Mouse (Mus musculus): ENCODE results near the gene Sall2. TPM values are rescaled to one million over a fixed set of nuclear protein-coding genes. Genes with fewer than 3 reads are reported as not detected.

Gene Sall2
- polyA plus RNA-seq, 2 experiments from 2014 or later = 2.2 to 5.6 TPM

DNA sequence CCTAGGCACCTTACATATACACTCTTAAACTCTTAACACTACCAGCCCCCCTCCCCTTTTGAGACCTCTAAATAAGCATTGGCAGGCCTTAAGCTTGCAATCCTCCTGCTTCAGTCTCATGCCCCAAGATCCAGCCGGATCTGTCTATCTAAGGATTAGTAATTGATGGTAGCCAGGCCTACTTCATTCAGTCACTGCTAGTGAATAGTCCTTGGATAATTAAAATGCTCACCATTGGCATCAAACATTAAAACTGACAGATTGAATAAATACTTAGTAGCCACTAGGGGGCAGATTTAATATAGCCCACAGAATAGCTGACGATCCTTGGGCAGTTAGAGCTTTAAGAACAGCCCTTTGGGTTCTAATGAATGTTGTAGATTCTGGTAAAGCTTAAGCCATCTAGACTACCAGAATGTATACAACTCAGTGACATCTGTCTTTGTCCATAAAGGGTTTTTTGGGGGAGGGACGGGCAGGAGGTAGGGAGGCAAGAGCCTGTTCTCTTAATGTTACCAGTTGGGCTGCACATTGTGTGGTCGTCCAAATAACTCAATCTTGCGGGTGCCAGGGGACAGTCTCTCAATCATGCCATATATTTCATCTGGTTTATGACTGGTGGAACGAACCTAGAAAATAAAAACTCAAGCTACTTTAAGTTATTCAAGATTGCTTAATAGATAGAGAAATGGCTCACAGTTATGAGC, 32.9 kb downstream of the Sall2 start:
- peak; percentile 76 for ATAC-seq

DNA sequence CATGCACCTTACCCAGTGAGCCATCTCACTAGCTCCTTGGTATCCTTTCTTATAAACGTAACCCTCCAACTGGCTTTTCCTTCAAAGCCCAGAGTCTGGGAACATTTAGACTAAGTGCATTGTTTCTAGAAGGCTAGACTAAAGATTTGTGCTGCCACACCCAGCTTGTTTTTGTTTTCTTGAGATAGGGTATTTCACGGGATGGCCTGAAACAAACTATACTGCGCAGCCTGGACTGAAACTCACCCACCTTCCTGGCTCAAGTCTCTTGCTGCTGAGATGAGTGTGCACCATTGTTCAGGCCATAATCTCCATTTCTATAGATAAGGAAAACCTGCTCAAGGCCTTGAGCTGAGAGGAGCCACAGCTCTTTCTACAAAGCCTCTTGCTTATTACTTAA, 44.4 kb downstream of the Sall2 start:
- no peak for ATAC-seq

DNA sequence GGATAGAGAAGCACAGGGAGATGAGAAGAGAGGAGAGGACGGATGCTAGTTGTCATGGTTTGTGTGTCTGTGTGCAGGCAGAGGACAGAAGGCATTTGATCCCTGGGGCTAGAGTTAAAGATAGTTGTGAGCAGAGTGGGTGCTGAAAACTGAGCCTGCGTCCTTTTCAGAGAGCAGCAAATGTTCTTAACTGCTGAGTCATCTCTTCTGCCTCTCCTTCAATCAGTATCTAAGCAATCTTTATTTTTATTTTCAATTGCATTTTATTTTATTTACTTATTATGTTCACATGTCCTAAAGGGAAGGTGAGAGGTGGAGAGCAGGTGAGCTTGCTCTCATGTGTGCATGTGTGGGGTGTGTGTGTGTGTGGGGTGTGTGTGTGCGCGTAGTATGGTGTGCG, 44.9 kb downstream of the Sall2 start:
- ATAC-seq = no peak

DNA sequence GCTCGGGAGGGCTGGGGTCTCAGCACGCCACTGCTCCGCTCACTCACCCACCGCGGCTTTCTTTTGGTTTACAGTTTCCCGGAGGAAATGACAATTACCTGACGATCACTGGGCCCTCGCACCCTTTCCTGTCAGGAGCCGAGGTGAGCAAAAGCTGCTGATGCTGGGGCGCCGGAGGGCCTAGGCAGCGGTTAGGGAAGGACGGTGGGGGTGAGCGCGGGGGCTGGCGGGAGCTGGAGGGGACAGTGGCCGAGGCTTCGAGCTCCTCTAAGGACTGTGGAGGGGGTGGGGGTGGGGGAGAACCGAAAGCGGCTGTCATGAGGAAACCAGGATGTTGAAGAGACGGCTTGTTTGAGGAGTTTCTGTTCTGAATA, 48.8 kb downstream of the Sall2 start:
- ATAC-seq = no peak

DNA sequence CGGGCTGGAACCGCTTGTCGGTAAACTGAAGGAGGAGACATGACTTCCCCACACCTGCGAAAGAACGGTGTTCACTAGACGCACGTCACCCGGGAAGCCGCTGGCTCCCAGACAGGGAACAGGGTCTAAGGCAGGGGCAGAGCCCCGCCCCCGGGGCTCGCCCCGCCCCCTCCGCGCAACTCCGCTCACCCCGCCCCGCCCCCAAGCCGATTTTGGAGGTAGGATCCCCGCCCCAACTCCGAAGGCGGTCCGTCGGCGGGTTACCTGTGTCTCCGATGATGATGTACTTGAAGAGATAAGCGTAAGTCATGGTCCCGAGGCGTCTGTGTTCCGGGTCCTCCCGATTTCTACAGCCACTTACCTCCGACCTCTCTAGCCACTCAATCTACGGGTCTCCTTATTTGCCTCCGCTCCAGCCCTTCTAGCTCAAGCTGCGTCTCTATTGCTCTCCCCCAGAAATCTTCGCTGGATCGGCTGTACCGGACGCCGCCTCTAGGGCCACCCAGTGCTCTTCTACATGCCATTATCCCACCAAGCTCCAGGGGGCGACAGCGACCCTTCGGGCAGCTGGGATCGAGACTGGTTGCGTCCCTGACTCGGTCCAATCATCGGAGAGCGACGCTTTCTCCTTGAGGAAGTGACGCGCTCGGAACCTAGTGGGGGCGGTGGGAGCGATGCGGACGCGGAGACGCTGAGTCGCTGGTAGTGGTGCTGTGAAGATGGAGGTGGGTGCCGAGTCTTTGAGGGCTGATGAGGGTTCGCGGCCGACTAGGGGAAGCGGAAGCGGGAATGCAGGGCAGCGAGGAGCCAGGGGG, 49.4 kb downstream of the Sall2 start, which contains the start of the genes Tox4 and Rab2b:
Gene Tox4 (plus strand): TSS at position 215 of the 815 bp plus-strand sequence.
Gene Rab2b (minus strand): TSS at position 614 of the 815 bp plus-strand sequence.
- peak; percentile 94 for ATAC-seq

DNA sequence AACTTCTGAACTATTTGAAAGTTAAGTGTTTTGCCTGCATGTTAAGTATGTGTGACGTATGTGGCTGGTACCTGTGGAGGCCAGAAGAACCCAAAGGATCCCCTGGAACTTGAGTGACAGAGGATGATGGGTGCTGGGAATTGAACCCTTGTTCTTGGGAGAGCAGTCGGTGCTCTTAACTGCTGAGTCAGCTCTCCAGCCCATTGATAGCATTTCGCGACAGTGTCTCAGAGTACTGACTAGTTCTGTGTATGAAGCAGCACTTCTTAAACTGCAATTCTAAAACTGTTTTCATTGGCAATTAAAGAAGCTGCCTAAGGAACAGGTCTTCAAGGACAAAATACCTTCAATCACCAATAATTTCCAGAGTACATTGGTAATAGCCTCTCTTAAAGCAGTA, 51.4 kb downstream of the Sall2 start:
- ATAC-seq = no peak

DNA sequence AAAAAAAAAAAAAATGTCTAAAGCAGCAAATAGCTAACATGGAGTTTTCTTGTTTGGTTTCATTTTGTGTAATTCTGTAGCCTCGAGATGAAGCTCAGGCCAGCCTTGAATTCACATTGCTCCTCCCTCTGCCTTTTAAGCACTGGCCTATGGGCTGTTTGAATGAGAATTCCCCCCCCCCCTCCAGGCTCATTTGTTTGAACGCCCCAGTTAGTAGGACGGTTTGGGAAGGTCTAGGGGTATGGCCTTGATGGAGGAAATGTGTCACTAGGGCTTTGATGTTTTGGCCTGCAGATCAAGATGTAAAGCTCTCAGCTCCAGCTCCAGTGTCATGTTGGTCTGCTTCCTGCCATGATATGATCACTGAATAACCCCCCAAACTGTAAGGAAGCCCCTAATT, 55.8 kb downstream of the Sall2 start:
- ATAC-seq = peak; percentile 53

Other genes starting within 250 kb of the Sall2 start
- 100 to 1,000 TPM; 463 to 514 TPM for gene Hnrnpc, start 224.7 kb downstream of the Sall2 start, polyA plus RNA-seq (2017; shearing (Covaris generic))
- 10 to 100 TPM; 78.7 to 78.9 TPM for gene Rpgrip1, start 218.1 kb downstream of the Sall2 start, polyA plus RNA-seq (2017; shearing (Covaris generic))
- 10 to 100 TPM; 37.9 to 39.5 TPM for gene Supt16, start 131.3 kb downstream of the Sall2 start, polyA plus RNA-seq (2017; shearing (Covaris generic))
- gene Chd8, start 71.0 kb downstream of the Sall2 start, polyA plus RNA-seq (2017; shearing (Covaris generic)) = 10 to 100 TPM; 76.7 to 83.0 TPM
- gene Tox4, start 49.6 kb downstream of the Sall2 start, polyA plus RNA-seq (2017; shearing (Covaris generic)) = 10 to 100 TPM; 67.6 to 86.8 TPM
- gene Rab2b, start 49.2 kb downstream of the Sall2 start, polyA plus RNA-seq (2017; shearing (Covaris generic)) = 10 to 100 TPM; 17.0 to 25.5 TPM
- 10 to 100 TPM; 48.2 to 65.2 TPM for gene Mettl3, start 23.6 kb downstream of the Sall2 start, polyA plus RNA-seq (2017; shearing (Covaris generic))
- gene Olfr1513, start 27.6 kb upstream of the Sall2 start, polyA plus RNA-seq (2017; shearing (Covaris generic)) = not detected
- gene Olfr1512, start 50.4 kb upstream of the Sall2 start, polyA plus RNA-seq (2017; shearing (Covaris generic)) = not detected
- not detected for gene Olfr1511, start 68.6 kb upstream of the Sall2 start, polyA plus RNA-seq (2017; shearing (Covaris generic))
- gene Olfr1510, start 85.6 kb upstream of the Sall2 start, polyA plus RNA-seq (2017; shearing (Covaris generic)) = not detected
- not detected for gene Olfr1509, start 114.2 kb upstream of the Sall2 start, polyA plus RNA-seq (2017; shearing (Covaris generic))
- gene Olfr1508, start 138.7 kb upstream of the Sall2 start, polyA plus RNA-seq (2017; shearing (Covaris generic)) = not detected
- gene Olfr1507, start 167.0 kb upstream of the Sall2 start, polyA plus RNA-seq (2017; shearing (Covaris generic)) = not detected